Mouse (Mus musculus): ENCODE measurements around the gene Susd6.
"Not testable (repeated sequence)": the region's sequence is repeated elsewhere in the genome, so short reads cannot be mapped to it uniquely, and the experiment has no call there.

The Susd6 gene

GRCm38 (mm10) chr12:80814529-80814928, 24.2 kb downstream of the Susd6 start:
- no peak for DNase-seq

DNA sequence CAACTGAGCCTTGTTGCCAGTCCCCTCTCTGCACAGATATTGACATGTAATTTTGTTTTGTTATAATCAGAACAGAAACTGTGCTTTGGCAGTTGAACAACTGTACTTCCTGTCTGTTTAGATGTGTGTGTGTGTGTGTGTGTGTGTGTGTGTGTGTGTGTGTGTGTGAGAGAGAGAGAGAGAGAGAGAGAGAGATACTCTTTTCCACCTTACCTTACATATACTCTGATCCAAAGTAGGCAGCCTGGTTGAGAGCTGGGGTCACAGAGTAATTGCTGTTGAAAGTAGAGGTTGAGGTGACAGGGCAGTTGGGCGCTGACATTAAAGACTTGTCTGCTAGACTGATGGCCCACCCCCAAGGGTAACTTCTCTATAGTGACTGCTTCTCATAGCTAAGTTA, 25.0 kb downstream of the Susd6 start:
- DNase-seq: no peak

DNA sequence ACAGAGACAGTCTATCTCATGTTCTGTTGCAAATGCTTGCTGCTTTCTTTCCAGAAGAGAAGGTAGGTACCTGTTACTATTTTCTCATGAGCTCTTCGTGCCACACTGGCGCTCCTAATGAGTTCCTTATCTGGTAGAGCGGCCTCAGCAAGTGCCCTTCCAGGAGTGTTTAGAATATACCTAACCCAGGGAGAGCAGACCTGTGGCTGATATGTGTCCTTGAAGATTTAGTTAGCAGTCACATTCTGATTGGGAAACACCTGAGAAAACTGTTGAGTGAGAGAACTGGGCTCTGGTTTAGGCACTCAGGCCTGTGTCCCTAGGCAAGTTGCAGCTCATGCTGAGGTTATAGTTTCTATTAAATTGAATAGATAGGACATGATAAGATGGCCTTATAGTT, 25.6 kb downstream of the Susd6 start:
- no peak for DNase-seq

DNA sequence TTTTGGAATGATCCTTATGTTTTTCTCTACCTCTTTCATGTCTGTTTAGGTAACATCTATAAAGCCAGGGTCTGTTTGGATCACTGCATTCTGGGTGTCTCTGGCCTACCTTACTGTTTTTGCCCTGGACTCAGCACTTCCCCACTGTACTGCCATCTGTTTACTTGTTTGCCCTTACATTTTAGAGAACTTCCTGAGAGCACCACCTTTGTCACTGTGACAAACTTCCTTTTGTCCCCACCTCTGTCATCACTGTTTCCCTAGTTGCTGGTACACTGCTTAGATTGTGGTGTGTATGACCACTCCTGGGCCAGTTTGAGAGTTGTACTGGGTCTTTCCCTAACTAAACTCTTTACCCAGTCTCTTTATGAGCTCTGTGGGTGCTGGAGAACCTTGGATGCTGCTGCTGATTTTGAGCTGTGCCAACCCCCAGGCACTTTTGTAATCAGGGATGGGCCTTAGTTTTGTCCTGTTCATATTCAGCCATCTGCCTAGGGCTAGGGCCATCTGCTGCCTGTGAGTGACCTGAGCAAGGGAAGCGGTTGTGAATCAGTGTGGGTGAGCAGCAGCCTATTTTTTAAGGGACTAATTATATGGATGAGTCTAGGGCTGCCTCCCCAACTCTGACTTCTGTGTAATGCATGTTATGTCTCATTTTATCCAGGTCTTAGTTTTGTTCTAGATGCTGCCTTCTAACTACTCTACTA, 26.2 kb downstream of the Susd6 start:
- no peak for DNase-seq

GRCm38 (mm10) chr12:80817697-80818235, 27.5 kb downstream of the Susd6 start:
- DNase-seq: no peak

- DNase-seq: not testable (repeated sequence)
Measured at GRCm38 (mm10) chr12:80819020-80819419, 28.7 kb downstream of the Susd6 start.

DNA sequence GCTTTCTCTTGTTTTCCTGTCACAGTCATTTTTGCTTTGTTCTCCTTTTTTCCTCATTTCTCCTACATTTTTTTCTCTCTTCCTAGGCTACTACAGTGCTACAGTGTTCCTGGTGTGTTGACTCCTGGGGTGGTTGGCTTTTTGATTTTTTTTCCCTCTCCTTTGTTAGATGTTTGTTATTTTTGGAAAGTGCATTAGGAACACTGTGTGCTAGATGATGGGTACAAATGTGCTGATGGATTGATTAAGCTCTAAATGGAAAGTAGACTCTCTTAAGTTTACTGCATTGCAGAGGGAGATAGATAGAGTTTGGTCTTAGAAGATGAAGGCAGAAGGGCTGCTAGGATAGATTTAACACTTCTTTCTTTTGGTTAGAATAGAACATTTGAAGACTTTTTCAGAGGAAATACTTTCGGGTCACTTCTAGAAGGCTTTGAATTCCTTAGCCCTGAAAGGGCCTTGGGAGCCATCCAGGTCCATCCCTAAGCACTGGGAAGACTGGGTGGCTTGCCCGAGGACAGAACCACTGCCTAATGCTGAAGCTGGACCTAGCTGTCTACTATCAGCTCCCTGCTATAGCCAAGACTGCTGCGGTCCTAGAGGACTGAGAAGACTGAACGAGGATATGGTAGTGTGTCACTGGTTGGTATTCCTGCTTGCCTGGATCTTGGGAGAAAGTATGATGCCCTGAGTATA, 31.1 kb downstream of the Susd6 start:
- DNase-seq: peak; percentile 33

DNA sequence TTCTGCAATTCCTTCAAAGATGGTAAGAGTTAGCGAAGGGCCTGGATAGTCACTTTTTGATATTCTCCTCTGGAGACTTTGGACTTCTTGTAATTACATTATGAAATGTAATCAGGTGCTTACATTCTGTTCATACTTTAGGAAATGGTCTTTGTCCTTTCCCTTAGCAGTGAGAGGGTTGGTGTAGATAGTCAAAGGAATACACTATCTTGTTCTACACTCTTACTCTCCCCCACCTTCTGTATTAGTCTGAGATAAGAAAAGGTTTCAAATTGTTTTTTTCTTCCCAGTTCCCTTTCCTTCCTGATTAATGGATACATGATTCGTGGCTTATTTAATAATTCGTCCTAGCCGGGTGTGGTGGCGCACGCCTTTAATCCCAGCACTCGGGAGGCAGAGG, 32.2 kb downstream of the Susd6 start:
- DNase-seq: no peak

- DNase-seq: no peak
Measured at GRCm38 (mm10) chr12:80824202-80824601, 33.9 kb downstream of the Susd6 start.

DNA sequence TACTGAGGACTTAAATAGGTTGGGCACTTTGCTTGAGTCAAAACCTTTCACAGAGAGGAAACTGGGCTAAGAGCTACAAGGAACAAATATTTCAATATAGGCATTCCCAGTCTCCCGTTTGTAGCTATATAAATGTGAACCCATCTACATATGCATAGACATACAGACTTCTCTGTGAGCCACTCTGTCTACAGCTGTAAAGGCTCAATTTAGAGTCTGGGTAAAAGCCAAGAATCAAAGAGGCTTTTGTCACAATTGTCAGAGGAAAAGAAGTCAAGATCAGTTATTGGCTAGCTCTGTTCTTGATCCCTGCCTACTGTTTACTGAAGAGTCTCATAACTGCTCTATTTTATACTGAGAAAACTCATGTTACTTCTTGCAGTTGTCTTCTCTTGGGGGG, 36.1 kb downstream of the Susd6 start:
- no peak for DNase-seq

DNA sequence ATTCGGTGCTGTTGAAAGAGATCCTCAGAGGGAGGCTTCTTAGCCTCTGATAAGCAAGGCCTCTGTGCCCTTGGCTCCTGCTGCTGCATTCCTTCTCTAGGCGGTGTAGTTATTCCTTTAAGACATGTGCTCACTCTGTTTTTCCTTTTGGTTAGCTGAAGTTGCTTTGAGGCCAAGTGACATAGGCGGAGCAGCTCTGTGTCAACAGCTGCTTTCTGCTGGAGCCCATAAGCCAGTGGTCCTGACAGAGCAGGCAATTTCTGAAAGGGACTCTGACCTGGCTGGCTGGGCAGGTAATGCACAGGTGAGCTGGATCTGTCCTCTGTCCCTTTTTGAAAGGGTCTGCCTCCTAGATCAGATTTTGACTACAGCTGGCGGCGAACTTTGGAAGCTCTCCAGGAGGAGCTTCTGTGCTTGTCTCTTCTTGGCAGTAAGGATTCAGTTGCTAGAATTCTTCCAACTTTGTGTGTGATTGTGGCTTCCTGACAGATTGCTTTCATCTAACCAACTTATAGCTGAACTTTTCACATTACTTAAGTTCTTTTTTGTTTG, 37.2 kb downstream of the Susd6 start:
- DNase-seq: peak; percentile 61

DNA sequence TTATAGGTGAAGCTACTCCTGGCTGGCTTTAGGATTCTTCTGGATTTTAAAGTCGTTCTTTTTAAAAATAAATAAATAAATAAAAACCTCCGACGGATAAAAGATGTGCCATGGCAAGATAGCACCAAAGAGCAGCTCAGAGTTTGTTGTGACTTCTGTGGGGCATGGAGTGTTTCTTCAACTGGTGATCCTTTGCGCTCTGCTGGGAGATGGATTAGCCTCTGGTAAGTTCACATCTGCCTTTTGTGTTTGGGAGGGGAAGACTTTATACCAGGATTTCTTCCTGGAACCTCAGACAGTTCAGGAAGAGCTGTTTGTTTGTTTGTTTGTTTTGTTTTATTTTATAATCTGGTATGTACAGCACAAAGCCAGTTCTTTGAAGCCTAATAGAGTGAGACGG, 37.7 kb downstream of the Susd6 start:
- no peak for DNase-seq

DNA sequence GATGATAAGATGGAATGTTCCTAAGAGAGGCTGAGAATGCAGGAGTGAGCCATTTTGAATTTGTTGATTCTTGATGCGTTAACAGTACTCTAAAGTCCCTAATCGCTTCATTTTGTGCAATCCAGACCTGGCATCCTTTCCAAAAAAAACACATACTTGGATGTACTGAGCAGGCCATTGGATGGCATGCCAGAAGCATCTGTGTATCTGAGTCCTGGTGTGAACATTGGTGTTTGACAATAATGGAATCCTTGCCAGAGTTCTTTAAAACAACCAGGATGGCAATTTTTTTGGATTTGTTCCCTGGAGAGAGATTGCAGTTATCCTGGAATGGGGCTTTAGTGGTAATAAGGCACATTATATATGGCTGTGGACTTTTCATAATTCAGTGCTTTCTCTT, 38.6 kb downstream of the Susd6 start:
- DNase-seq: no peak

DNA sequence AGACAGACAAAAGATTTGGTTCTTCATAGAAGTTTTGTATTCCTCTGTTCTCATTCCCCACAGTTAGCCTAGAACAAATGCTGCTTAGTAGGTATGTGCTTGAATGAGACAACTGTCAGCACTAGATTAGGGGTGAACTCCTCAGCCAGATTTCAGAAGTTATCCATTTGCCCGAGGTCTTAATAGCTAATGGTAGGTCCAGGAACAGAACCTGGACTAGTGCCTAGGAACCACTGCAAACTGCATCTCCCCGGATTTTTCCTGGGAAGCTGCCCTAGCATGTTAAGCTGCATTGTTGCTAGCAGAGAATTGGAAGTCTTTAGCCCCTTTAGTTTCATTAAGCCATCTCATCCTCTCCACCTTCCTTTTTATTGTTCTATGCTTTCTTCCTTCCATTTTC, 39.9 kb downstream of the Susd6 start:
- peak; percentile 58 for DNase-seq

DNA sequence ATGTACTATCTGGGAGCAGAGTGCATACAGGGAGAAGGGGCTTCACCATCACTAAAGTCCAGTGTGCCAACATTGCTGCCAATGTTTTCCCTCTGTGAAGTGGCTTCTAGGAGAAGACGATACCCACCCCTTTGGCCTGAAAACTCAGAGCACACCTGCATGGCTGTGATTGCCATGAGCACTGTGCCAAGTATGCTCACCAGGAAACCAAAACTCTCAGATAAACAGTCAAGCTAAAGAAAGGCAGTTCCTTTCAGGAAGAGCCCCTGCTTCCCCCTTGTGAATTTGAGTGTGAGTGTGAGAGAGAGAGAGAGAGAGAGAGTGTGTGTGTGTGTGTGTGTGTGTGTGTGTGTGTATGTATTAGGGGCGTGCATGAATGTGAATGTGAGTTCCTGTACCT, 40.5 kb downstream of the Susd6 start:
- DNase-seq: peak; percentile 23

- no peak for DNase-seq
Measured at GRCm38 (mm10) chr12:80832313-80832712, 42.0 kb downstream of the Susd6 start.

DNA sequence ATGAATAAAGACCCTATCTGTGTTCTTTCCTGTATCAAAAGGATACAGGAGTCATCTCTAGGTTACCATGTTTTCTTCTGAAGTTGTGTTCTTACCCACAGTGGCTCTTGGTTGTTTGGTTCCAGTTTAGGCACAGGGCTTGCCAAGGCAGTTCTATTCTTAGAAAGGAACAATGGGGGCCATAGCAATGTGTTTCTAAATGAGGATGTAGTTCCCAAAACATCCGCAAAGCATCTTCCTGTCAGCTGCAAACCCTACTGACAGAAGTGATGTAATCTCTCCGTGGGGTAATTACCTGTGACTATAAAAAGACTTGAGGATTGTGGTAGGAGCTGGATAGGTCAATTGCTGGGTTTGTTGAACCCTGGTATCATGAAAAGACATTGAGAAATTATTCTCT, 43.2 kb downstream of the Susd6 start:
- peak; percentile 36 for DNase-seq

GRCm38 (mm10) chr12:80834156-80834900, 44.0 kb downstream of the Susd6 start:
- DNase-seq: peak; percentile 78

DNA sequence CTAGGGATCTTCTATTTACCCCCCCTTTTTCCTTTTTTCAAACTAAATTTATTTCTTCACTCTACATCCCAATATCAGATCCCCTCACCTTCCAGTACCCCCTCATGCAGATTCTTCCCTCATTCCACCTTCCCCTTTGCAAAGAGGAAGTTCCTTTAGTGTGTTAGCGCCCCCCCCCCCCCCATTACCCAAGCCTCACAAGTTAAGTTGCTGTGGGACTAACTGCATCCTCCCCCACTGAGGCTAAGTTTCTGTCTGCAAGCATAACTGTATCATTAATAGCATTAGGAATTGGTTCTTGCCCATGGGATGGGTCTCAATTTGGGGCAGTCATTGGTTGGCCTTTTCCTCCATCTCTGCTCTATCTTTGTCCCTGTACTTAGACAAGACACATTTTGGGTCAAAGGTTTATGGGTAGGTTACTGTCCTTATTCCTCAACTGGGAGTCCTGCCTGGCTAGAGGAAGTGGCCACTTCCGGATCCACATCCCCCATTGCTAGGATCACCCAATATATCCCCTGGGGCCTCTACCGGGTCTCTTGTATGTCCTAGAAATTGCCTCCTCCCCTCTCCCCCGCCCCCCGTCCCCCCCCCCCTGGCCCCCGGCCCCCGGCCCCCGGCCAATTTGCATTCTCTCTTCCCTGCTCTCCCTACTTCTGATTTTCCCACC, 44.7 kb downstream of the Susd6 start:
- no peak for DNase-seq

- DNase-seq: no peak
Measured at GRCm38 (mm10) chr12:80837614-80838013, 47.3 kb downstream of the Susd6 start.

DNA sequence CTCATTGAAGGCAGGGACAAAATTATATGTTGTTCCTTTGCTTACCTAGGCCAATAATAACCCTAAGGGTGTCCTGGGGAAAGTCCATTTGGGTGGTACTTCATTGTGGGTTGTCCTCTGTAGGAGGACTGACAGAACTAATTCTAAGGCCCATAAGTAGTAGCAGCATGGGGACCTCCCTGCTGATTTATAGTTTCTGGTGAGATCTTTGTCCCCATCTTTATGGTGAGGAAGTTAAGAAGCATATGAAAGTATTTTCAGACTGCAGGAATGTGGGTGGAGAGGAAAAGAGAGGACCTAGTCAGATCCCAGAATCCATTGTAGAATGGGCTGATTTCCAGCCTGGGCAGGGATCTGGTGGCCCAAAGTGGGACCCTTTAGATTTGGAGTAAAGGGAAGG, 48.0 kb downstream of the Susd6 start:
- no peak for DNase-seq

- no peak for DNase-seq
Measured at GRCm38 (mm10) chr12:80838787-80839186, 48.5 kb downstream of the Susd6 start.

- no peak for DNase-seq
Measured at GRCm38 (mm10) chr12:80839631-80840030, 49.3 kb downstream of the Susd6 start.
